Comparison of ENCODE assay signal across 2 mouse cellular contexts in genomic region chr4:136046888-136047287, GRCm38 (mm10).
A peak's percentile ranks its signal among the peaks of the same experiment; 100 is the strongest.
TF ChIP-seq lines count a peak whose summit lies in the region.

No protein-coding gene starts in this region.

TF ChIP-seq in CH12.LX, 34 proteins besides CTCF, POLR2A, EP300 and RAD21:
- TF ChIP-seq BHLHE40 (IDR thresholded peaks at IDR 0.05; ENCODE audit: low read depth, low read length), result peak; percentile 94
- 0 out of 2 replicates have a peak, but pooled peaks have one; percentile 14 for TF ChIP-seq ZMIZ1 (IDR thresholded peaks at IDR 0.05; ENCODE audit: low read depth, low read length)
- TF ChIP-seq KAT2A (IDR thresholded peaks at IDR 0.05; ENCODE audit: insufficient replicate concordance, low read length), result no peak
- TF ChIP-seq CHD2 (IDR thresholded peaks at IDR 0.05; ENCODE audit: low read length), result peak; percentile 59; the same call in 1 of the 2 replicates
- TF ChIP-seq IRF4 (IDR thresholded peaks at IDR 0.05; ENCODE audit: low read depth, low read length), result peak; percentile 23; the same call in 1 of the 2 replicates
- TF ChIP-seq ETS1 (conservative IDR thresholded peaks at IDR 0.05; ENCODE audit: low read depth, low read length), result peak; percentile 73; the same call in 1 of the 2 replicates
- peak; percentile 62; the same call in 1 of the 2 replicates for TF ChIP-seq TCF12 (IDR thresholded peaks at IDR 0.05; ENCODE audit: low read depth, low read length)
- TF ChIP-seq MAFK (IDR thresholded peaks at IDR 0.05; ENCODE audit: insufficient replicate concordance, low read length), result peak; percentile 59; the same call in 1 of the 2 replicates
- TF ChIP-seq SIN3A (IDR thresholded peaks at IDR 0.05; ENCODE audit: low read length), result peak; percentile 53
- no peak for TF ChIP-seq MYC (IDR thresholded peaks at IDR 0.05; ENCODE audit: low read depth, low read length)

TF ChIP-seq in ES-E14, 5 proteins besides CTCF, POLR2A, EP300 and RAD21:
- TF ChIP-seq HCFC1 (IDR thresholded peaks at IDR 0.05; ENCODE audit: borderline replicate concordance, insufficient read depth, low read length) (no peak), MAFK (IDR thresholded peaks at IDR 0.05; ENCODE audit: insufficient read depth, low read depth, low read length) (no peak), CHD2 (IDR thresholded peaks at IDR 0.05; ENCODE audit: low read depth, low read length) (no peak), ZNF384 (IDR thresholded peaks at IDR 0.05; ENCODE audit: low read depth, low read length) (no peak), ZC3H11A (IDR thresholded peaks at IDR 0.05; ENCODE audit: borderline replicate concordance, low read depth, low read length) (no peak)
TF ChIP-seq in ES-E14: peak in this region for 0.
